Mouse (Mus musculus): ENCODE results near the gene Prkag2. TPM values are rescaled to one million over a fixed set of nuclear protein-coding genes. Genes with fewer than 3 reads are reported as not detected.
"Not testable (repeated sequence)": the region's sequence is repeated elsewhere in the genome, so short reads cannot be mapped to it uniquely, and the experiment has no call there.

Prkag2 gene
- polyA plus RNA-seq, 1 experiment from 2014 or later: 90.9 TPM

- no peak overlapping the region for H3K4me2 ChIP-seq
- 80% methylated on average over 4 of the region's 4 CpGs for WGBS
- H3K9me3 ChIP-seq (replicated peaks): no peaks in the 10 kb centered on the region
- H3K4me3 ChIP-seq (replicated peaks): no peak overlapping the region
- no peak for ATAC-seq (ENCODE audit: low FRiP score)
- no peak overlapping the region for H3K9ac ChIP-seq (replicated peaks)
- H3K4me1 ChIP-seq: peaks cover 20% of the 10 kb centered on the region
- H3K36me3 ChIP-seq: no peaks in the 10 kb centered on the region
- H3K27ac ChIP-seq (replicated peaks): no peak overlapping the region
- H3K27me3 ChIP-seq (replicated peaks): no peaks in the 10 kb centered on the region
Observed at GRCm38 (mm10) chr5:24825365-24826055, 274.9 kb downstream of the Prkag2 start.

DNA sequence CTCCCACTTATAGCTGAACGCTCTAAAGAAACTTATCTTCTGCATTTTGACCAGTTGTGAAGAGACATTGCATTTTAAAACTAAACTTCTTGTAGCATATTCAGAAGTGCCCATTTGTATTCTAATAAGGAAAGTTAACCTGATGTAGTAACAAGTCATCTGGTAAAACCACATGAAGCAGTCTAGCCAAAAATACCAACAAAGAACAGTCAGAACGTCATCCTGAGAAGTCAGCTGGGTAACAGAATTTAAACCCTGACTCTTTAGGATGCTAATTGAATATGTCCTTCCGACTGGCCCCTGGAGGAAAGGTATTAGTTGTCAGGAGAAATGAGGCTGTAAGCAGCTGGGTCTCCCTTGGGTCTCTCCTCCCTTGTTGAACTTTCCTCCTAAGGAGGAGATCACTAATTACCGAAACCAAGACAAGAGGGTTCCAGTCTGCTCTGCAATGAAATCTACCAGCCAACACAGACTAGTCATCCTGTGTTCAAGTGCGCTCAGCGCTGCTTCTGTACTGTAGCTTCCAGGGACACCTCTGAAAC lies 276.5 kb downstream of the Prkag2 start:
- Histone ChIP-seq H3K36me3 (no peaks in the 10 kb centered on the region), H3K9me3 (replicated peaks) (no peaks in the 10 kb centered on the region), H3K27ac (replicated peaks) (no peak overlapping the region), H3K4me1 (peaks cover 21% of the 10 kb centered on the region), H3K4me3 (replicated peaks) (no peak overlapping the region), H3K9ac (replicated peaks) (no peak overlapping the region), H3K4me2 (no peak overlapping the region), H3K27me3 (replicated peaks) (no peaks in the 10 kb centered on the region)
- WGBS: 68% methylated on average over 6 of the region's 6 CpGs
- no peak for ATAC-seq (ENCODE audit: low FRiP score)

DNA sequence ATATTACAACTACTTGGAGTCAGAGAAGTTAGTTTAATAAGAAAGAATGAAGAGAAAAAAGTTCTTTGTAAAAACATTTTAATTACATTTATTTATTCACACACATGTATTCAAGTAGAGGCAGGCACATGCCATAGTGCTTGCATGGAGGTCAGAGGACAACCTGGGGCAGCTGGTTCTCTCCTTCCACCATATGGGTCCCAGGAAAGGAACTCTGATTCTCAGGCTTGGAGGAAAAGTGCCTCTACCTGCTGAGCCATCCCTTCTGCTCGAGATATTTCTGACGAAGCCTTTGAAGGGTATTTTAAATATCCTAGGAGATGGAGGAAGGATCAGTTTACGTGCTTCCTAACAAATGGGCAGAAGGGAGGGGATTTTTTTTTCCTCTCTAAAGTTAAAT lies 277.7 kb downstream of the Prkag2 start:
- H3K36me3 ChIP-seq: no peaks in the 10 kb centered on the region
- H3K9ac ChIP-seq (replicated peaks): no peak overlapping the region
- H3K27me3 ChIP-seq (replicated peaks): no peaks in the 10 kb centered on the region
- no peaks in the 10 kb centered on the region for H3K9me3 ChIP-seq (replicated peaks)
- WGBS: 76% methylated on average over 3 of the region's 3 CpGs
- no peak overlapping the region for H3K4me2 ChIP-seq
- peaks cover 21% of the 10 kb centered on the region for H3K4me1 ChIP-seq
- no peak for ATAC-seq (ENCODE audit: low FRiP score)
- H3K4me3 ChIP-seq (replicated peaks): no peak overlapping the region
- no peak overlapping the region for H3K27ac ChIP-seq (replicated peaks)

DNA sequence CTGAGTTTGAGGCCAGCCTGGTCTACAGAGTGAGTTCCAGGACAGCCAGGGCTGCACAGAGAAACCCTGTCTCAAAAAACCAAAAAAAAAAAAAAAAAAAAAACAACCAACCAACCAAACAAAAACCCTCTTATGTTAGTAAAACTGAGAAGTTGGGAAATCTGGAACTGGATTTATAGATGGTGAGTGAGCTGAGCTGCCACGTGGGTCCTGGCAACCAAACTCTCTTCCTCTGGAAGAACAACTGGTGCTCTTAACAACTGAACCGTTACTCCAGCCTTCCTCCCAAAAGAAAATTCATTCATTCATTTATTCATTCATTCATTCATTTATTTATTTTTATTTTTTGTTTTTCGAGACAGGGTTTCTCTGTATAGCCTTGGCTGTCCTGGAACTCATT lies 278.2 kb downstream of the Prkag2 start:
- not testable (repeated sequence) for ATAC-seq (ENCODE audit: low FRiP score); H3K9ac ChIP-seq (replicated peaks)

GRCm38 (mm10) chr5:24821403-24821841 lies 279.0 kb downstream of the Prkag2 start:
- WGBS: 86% methylated on average over 3 of the region's 3 CpGs
- peaks cover 21% of the 10 kb centered on the region for H3K4me1 ChIP-seq
- ATAC-seq (ENCODE audit: low FRiP score): no peak
- no peak overlapping the region for H3K9ac ChIP-seq (replicated peaks)
- no peak overlapping the region for H3K27ac ChIP-seq (replicated peaks)
- H3K9me3 ChIP-seq (replicated peaks): no peaks in the 10 kb centered on the region
- peaks cover 13% of the 10 kb centered on the region for H3K36me3 ChIP-seq
- no peak overlapping the region for H3K4me3 ChIP-seq (replicated peaks)
- H3K27me3 ChIP-seq (replicated peaks): no peaks in the 10 kb centered on the region
- no peak overlapping the region for H3K4me2 ChIP-seq

More for the DNA sequence above, 278.2 kb downstream of the Prkag2 start:
- not testable (repeated sequence) for H3K27ac ChIP-seq (replicated peaks); H3K36me3 ChIP-seq; H3K4me3 ChIP-seq (replicated peaks); H3K9me3 ChIP-seq (replicated peaks); H3K27me3 ChIP-seq (replicated peaks); H3K4me2 ChIP-seq
- 88% methylated on average over 3 of the region's 3 CpGs for WGBS
- peaks cover 21% of the 10 kb centered on the region for H3K4me1 ChIP-seq

DNA sequence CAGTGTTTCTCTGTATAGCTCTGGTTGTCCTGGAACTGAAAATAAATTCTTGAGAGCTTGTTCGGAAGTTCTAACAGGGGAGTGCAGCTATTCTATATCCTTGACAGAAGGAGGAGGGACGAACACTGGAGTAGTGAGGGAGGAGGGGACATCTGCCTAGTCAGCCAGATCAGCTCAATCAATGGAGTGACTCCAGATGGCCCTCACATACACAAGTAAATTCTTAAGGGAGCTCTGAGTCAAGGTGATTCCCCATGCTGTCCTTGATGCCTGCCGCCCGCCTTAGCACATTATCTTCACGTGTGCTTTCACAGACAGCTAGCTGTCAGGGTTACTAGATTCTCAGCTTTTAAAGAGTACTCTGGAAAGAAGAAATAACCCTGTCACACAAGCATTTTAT lies 279.8 kb downstream of the Prkag2 start:
- peaks cover 15% of the 10 kb centered on the region for H3K4me1 ChIP-seq
- WGBS: 63% methylated on average over 5 of the region's 5 CpGs

GRCm38 (mm10) chr5:24817191-24817590 lies 283.3 kb downstream of the Prkag2 start:
- H3K4me1 ChIP-seq: peaks cover 20% of the 10 kb centered on the region

More for the DNA sequence above, 279.8 kb downstream of the Prkag2 start:
- Histone ChIP-seq H3K27ac (replicated peaks) (0 out of 2 replicates have a peak overlapping the region, but pooled peaks have one; percentile 4), H3K4me2 (no peak overlapping the region), H3K9me3 (replicated peaks) (no peaks in the 10 kb centered on the region), H3K9ac (replicated peaks) (no peak overlapping the region), H3K27me3 (replicated peaks) (no peaks in the 10 kb centered on the region), H3K4me3 (replicated peaks) (no peak overlapping the region), H3K36me3 (peaks cover 18% of the 10 kb centered on the region)
- no peak for ATAC-seq (ENCODE audit: low FRiP score)

GRCm38 (mm10) chr5:24813946-24814345 lies 286.5 kb downstream of the Prkag2 start:
- 49% methylated on average over 3 of the region's 3 CpGs for WGBS
- H3K4me2 ChIP-seq: no peak overlapping the region

More at GRCm38 (mm10) chr5:24817191-24817590, 283.3 kb downstream of the Prkag2 start:
- H3K4me3 ChIP-seq (replicated peaks): no peak overlapping the region
- H3K9ac ChIP-seq (replicated peaks): no peak overlapping the region
- no peak overlapping the region for H3K4me2 ChIP-seq
- ATAC-seq (ENCODE audit: low FRiP score): no peak
- no peaks in the 10 kb centered on the region for H3K9me3 ChIP-seq (replicated peaks)
- H3K27me3 ChIP-seq (replicated peaks): no peaks in the 10 kb centered on the region
- WGBS: 60% methylated on average over 4 of the region's 4 CpGs
- peaks cover 34% of the 10 kb centered on the region for H3K36me3 ChIP-seq
- no peak overlapping the region for H3K27ac ChIP-seq (replicated peaks)

GRCm38 (mm10) chr5:24813005-24813404 lies 287.4 kb downstream of the Prkag2 start:
- Histone ChIP-seq H3K4me1 (peaks cover 11% of the 10 kb centered on the region), H3K36me3 (peaks cover 60% of the 10 kb centered on the region)

More at GRCm38 (mm10) chr5:24813946-24814345, 286.5 kb downstream of the Prkag2 start:
- Histone ChIP-seq H3K27me3 (replicated peaks) (no peaks in the 10 kb centered on the region), H3K9ac (replicated peaks) (no peak overlapping the region), H3K27ac (replicated peaks) (0 out of 2 replicates have a peak overlapping the region, but pooled peaks have one; percentile 7), H3K4me3 (replicated peaks) (no peak overlapping the region), H3K36me3 (peaks cover 58% of the 10 kb centered on the region), H3K9me3 (replicated peaks) (no peaks in the 10 kb centered on the region), H3K4me1 (peaks cover 11% of the 10 kb centered on the region)
- ATAC-seq (ENCODE audit: low FRiP score): no peak

More at GRCm38 (mm10) chr5:24813005-24813404, 287.4 kb downstream of the Prkag2 start:
- Histone ChIP-seq H3K4me3 (replicated peaks) (no peak overlapping the region), H3K27ac (replicated peaks) (no peak overlapping the region), H3K4me2 (no peak overlapping the region), H3K9ac (replicated peaks) (no peak overlapping the region), H3K27me3 (replicated peaks) (no peaks in the 10 kb centered on the region), H3K9me3 (replicated peaks) (no peaks in the 10 kb centered on the region)
- no peak for ATAC-seq (ENCODE audit: low FRiP score)
- WGBS: 58% methylated on average over 4 of the region's 4 CpGs

Other genes starting within 250 kb of the Prkag2 start
- gene Galntl5, start 80.8 kb upstream of the Prkag2 start, polyA plus RNA-seq (2015; fragmentation: Nextera tagmentation; extraction: Ambion mirVana): not detected in 2 replicates
- 59.6 TPM in 2 replicates for gene Galnt11, start 121.3 kb upstream of the Prkag2 start, polyA plus RNA-seq (2015; fragmentation: Nextera tagmentation; extraction: Ambion mirVana)
- gene E130116L18Rik, start 122.5 kb upstream of the Prkag2 start, polyA plus RNA-seq (2015; fragmentation: Nextera tagmentation; extraction: Ambion mirVana): not detected in 2 replicates

Data from neural tube, embryonic 15.5 days (tissue).